Mouse (Mus musculus) forebrain, postnatal 0 days (tissue): Measurements from ENCODE around the gene Eng. TPM values are rescaled to one million over a fixed set of nuclear protein-coding genes. Genes with fewer than 3 reads are reported as not detected.

Experiments
- ATAC-seq: fragments of 200-750 bp; cut with Nextera tagmentation; 2 replicates; pipeline ENCODE4 v1.8.0; 2017; ENCODE audit warnings: mild to moderate bottlenecking, moderate library complexity
- DNase-seq: peaks from one replicate; pipeline ENCODE4 v3.0.0-alpha.2; 2015
- H3K27ac ChIP-seq: fragments of 300-500 bp; sonication (generic); 2 replicates; pipeline ENCODE4 v1.5.1; 2014; ENCODE audit warnings: low read depth, mild to moderate bottlenecking, antibody characterized with exemption, low read length, moderate library complexity, mixed read lengths
- H3K27me3 ChIP-seq: fragments of 300-500 bp; sonication (generic); 2 replicates; pipeline ENCODE4 v1.6.1; 2014; ENCODE audit warnings: mild to moderate bottlenecking, low read length, mixed read lengths; ENCODE audit not compliant: insufficient read depth
- H3K36me3 ChIP-seq: fragments of 300-500 bp; sonication (generic); 2 replicates; pipeline ENCODE4 v1.6.1; 2014; ENCODE audit warnings: mild to moderate bottlenecking, moderate library complexity; ENCODE audit not compliant: insufficient read depth
- H3K4me1 ChIP-seq: fragments of 300-500 bp; sonication (generic); 2 replicates; pipeline ENCODE4 v1.6.1; 2014; ENCODE audit warnings: antibody characterized with exemption; ENCODE audit not compliant: insufficient read depth
- H3K4me2 ChIP-seq: fragments of 300-500 bp; sonication (generic); 2 replicates; pipeline ENCODE4 v1.6.1; 2014; ENCODE audit warnings: low read depth, mild to moderate bottlenecking, moderate library complexity
- H3K4me3 ChIP-seq: fragments of 300-500 bp; sonication (generic); 2 replicates; pipeline ENCODE4 v1.5.1; 2014; ENCODE audit warnings: low read depth, low read length, mixed read lengths
- H3K9ac ChIP-seq: fragments of 300-500 bp; sonication (generic); 2 replicates; pipeline ENCODE4 v1.6.1; 2014; ENCODE audit warnings: mild to moderate bottlenecking
- H3K9me3 ChIP-seq: fragments of 300-500 bp; sonication (generic); 2 replicates; pipeline ENCODE4 v1.6.1; 2016; ENCODE audit warnings: low read length
- CTCF ChIP-seq: sonication (generic); IDR thresholded peaks from 2 replicates; pipeline ENCODE4 v1.5.1; 2016; ENCODE audit warnings: antibody characterized with exemption, control low read depth, low read depth
- WGBS: fragments of 180-500 bp; shearing (Covaris S2); extraction: QIAGEN DNeasy Blood & Tissue Kit; methylation state at CpG from one replicate; pipeline ENCODE4 v1.1.7; 2014; 5-methylcytosine and 5-hydroxymethylcytosine counted together
- polyA plus RNA-seq: library from polyadenylated mRNA; unstranded; fragments of >200 nt; fragmentation: Nextera tagmentation; extraction: Ambion mirVana; gene quantifications from 2 replicates; pipeline ENCODE4 v1.2.1, GENCODE M21; 2015
- total RNA-seq: library from RNA; depleted of rRNA; stranded (reverse); fragments of >200 nt; gene quantifications from 2 replicates; pipeline ENCODE4 v1.2.3, GENCODE M21; 2014

Gene Eng
- total and polyA plus RNA-seq, 2 experiments from 2014 or later, result 14.7 to 22.1 TPM

DNA sequence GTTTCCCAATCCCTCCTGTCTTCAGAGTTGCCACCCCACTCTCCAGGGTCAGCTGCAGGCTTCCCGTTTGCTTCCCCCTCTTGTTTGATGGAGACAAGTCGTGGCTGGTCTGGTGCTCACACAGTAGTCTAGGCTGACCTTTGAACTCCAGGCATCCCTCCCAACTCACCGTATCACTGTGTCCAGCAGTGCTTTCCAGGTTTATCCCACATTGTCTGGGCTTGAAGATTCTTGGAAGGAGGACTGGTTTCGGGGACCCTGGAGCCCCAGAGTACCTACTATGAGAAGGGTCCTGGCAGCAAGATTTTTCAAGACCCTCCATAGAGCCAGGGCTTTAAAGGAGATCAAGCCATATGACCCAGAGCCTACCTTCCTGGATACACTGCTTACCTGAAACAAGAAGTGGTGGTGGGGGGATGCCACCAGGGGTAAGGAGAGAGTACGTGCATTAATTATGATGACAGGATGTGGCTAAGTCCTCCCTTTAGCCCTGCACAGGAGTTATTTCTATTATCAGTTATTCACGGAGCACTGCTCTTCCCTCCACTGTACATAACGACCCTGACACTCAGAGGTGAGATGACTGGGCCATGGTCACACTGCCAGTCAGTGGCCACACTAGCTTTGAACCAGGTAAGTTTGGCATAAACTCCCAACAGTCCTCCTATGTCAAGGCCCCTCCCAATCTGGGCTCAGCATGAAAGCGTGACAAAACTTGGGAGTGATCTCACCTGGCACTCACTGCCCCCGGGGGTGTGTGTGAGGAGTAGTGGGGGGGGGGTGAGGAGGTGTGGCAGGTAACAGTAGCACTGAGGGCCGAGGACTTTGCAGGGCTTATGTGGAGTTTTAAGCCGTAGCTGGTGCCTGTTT lies 68.0 kb downstream of the Eng start:
- DNase-seq (no peak), ATAC-seq (no peak)
- Histone ChIP-seq H3K9ac (peak overlapping the region; percentile 86), H3K27me3 (no peaks in the 10 kb centered on the region), H3K4me2 (peak overlapping the region; percentile 94; the same call in 1 of the 2 replicates), H3K27ac (peak overlapping the region; percentile 100), H3K36me3 (peaks cover 13% of the 10 kb centered on the region), H3K9me3 (no peaks in the 10 kb centered on the region), H3K4me3 (no peak overlapping the region), H3K4me1 (peaks cover 3% of the 10 kb centered on the region)
- WGBS, result 68% methylated on average over 11 of the region's 11 CpGs
- TF ChIP-seq CTCF, result no peak

DNA sequence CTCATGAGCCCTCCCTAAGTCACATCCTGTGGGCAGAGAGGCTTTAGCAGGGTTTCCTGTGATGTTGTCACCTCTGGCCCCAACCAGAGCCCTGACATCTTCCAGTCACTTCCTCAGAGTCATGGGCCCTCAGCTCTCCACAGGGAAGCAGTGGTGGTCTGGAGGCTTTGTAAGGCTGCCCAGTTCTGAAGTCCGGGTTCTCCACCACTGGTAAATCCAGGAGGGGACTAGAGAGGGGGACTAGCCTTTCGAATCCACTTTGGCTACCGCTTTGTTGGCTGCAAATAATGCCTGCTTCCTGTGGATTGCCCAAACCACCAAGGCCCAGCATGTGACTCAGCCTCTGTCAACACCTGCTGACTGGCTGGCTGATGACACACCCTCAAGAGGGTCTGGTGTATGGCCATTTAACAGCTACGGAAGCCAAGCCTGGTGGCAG lies 68.6 kb downstream of the Eng start:
- Histone ChIP-seq H3K36me3 (peaks cover 6% of the 10 kb centered on the region), H3K4me3 (no peak overlapping the region), H3K4me2 (no peak overlapping the region), H3K27ac (no peak overlapping the region), H3K9ac (no peak overlapping the region), H3K27me3 (no peaks in the 10 kb centered on the region), H3K9me3 (no peaks in the 10 kb centered on the region), H3K4me1 (peaks cover 3% of the 10 kb centered on the region)
- no peak for TF ChIP-seq CTCF
- no peak for DNase-seq
- 76% methylated on average over 4 of the region's 4 CpGs for WGBS
- ATAC-seq, result no peak

DNA sequence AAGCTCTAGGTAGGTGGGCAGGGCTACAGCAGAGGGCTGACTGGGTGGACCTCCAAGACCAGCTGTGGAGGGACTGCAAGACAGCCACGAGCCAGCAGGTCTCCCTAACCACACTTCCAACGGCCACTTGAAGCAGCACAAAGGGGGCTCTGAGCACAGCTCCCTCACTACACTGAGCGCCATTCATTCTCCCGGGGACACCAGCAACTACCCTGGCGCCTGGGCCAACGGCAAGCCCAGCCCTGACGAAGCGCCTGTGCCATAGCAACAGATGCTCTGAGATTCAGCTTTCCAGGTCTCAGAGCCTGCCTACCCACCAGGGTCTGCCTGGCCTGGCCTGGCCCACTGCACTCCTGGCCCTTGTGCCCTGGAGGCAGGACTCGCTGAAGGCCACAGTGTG lies 72.4 kb downstream of the Eng start:
- Histone ChIP-seq H3K4me2 (no peak overlapping the region), H3K9me3 (no peaks in the 10 kb centered on the region), H3K36me3 (no peaks in the 10 kb centered on the region), H3K9ac (no peak overlapping the region), H3K27ac (no peak overlapping the region), H3K4me1 (no peaks in the 10 kb centered on the region; the same call in 1 of the 2 replicates), H3K4me3 (no peak overlapping the region), H3K27me3 (no peaks in the 10 kb centered on the region)
- peak; percentile 53 for DNase-seq
- no peak for TF ChIP-seq CTCF
- WGBS, result 31% methylated on average over 9 of the region's 9 CpGs
- peak; percentile 87 for ATAC-seq

DNA sequence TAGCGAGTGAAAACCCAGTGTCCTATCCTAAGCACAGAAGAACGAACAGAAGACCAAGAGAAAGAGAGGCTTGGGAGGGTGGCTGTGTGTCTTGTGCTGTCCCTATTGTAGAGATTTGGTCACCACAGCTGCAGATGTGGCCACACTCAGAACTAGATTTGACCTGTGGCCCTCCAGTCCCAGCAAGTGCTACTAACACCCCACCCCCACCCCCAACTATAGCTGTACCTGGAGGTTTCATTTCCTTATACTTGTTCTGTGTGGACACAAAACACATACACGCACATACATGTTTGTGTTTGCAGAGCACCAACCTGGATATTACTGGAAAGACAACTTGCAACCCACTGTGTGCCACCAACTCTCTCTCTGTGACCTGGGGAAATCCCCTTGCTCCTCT lies 73.7 kb downstream of the Eng start:
- no peak for TF ChIP-seq CTCF
- ATAC-seq, result no peak
- no peaks in the 10 kb centered on the region for H3K9me3 ChIP-seq
- H3K36me3 ChIP-seq, result no peaks in the 10 kb centered on the region
- no peaks in the 10 kb centered on the region for H3K4me1 ChIP-seq
- H3K4me3 ChIP-seq, result no peak overlapping the region
- no peak overlapping the region for H3K4me2 ChIP-seq
- no peak overlapping the region for H3K27ac ChIP-seq
- no peaks in the 10 kb centered on the region for H3K27me3 ChIP-seq
- no peak overlapping the region for H3K9ac ChIP-seq
- DNase-seq, result no peak
- 84% methylated on average over 3 of the region's 3 CpGs for WGBS

DNA sequence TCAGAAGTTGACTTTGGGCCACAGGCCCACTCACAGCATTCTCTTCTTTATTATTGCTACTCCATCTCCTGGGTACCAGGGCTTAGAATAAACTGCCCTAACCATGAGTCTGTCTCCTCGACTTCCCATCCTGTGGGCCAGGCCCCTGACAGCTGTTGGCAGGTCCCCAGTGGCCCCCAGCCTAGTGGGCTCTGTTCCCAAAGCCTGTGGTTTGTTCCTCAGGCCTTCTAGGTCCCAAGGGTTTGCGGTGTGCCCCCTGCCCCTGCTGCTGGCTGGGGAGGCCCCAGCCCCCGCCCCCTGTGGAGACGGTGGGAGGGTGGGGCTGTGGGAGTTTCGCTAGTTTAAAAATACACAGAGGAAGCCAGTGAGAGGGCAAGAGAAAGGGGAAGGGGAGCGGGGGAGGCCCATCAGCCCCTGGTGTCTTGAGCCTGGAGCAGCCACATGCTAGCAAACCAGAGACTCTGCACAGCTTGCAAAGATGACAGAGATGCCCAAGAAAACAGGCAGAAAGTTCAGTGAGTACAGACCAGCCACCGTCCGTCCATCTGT lies 74.4 kb downstream of the Eng start, which contains the start of gene Sh2d3c:
Sh2d3c (plus strand) TSS at position 375 of the 549 bp plus-strand sequence.
- peak; percentile 14 for DNase-seq
- H3K36me3 ChIP-seq, result no peaks in the 10 kb centered on the region
- 44% methylated on average over 8 of the region's 8 CpGs for WGBS

DNA sequence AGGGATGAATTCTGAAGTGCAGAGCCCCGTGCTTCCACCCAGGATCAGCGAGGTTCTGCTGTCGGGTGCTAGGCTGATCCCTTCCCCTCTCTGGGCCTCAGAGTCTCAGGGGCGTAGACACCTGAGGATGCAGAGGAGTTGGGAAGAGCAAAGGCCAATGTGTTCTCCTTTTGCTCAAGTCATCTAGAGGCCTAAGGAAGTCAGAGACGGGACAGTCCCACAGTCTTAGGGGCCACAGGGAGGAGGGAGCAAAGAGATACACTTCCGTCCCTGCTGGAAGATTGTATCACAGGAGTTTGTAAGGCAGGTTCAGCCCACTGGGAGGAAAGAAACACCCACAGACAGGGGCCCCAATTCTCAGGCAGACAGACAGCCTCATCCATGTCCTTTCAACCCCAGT lies 75.7 kb downstream of the Eng start:
- DNase-seq (no peak), ATAC-seq (no peak)
- WGBS, result 69% methylated on average over 6 of the region's 6 CpGs
- Histone ChIP-seq H3K36me3 (no peaks in the 10 kb centered on the region), H3K4me3 (no peak overlapping the region), H3K9me3 (no peaks in the 10 kb centered on the region), H3K4me2 (no peak overlapping the region), H3K9ac (no peak overlapping the region), H3K4me1 (no peaks in the 10 kb centered on the region), H3K27ac (no peak overlapping the region), H3K27me3 (no peaks in the 10 kb centered on the region)
- TF ChIP-seq CTCF, result no peak

More for the DNA sequence above, 74.4 kb downstream of the Eng start, which contains the start of gene Sh2d3c:
- Histone ChIP-seq H3K4me1 (no peaks in the 10 kb centered on the region), H3K4me2 (no peak within 1 kb of the TSS), H3K9ac (no peak within 1 kb of the TSS), H3K27me3 (no peaks in the 10 kb centered on the region), H3K4me3 (no peak within 1 kb of the TSS), H3K9me3 (no peaks in the 10 kb centered on the region), H3K27ac (no peak within 1 kb of the TSS)
- no peak for TF ChIP-seq CTCF
- ATAC-seq, result no peak

DNA sequence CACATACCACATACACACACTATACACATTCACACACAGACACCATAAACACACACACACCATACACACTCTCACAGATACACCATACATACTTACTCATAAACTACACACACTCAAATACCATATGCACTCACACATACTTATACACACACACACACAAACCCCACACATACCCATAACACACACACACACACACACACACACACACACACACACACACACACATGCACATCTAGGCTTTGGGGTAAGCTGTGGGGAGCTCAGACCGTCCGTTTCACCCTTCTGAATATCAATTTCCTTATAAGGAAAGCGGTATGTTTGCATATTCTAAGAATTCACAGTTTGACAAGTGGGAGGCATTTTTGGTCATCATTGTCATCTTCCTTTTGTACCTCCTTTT lies 76.2 kb downstream of the Eng start:
- no peaks in the 10 kb centered on the region for H3K36me3 ChIP-seq
- no peak for ATAC-seq
- WGBS, result 75% methylated on average over 3 of the region's 3 CpGs

More for the DNA sequence above, 76.2 kb downstream of the Eng start:
- TF ChIP-seq CTCF, result no peak
- Histone ChIP-seq H3K9me3 (no peaks in the 10 kb centered on the region), H3K27ac (no peak overlapping the region), H3K4me2 (no peak overlapping the region), H3K27me3 (no peaks in the 10 kb centered on the region), H3K4me1 (no peaks in the 10 kb centered on the region), H3K4me3 (no peak overlapping the region), H3K9ac (no peak overlapping the region)
- DNase-seq, result no peak
